ENCODE assay signal across 20 mouse cellular contexts in genomic region chr6:105688195-105688594, GRCm38 (mm10). TPM values are rescaled to one million over a fixed set of nuclear protein-coding genes. Genes with fewer than 3 reads are reported as not detected.
DNase-seq lines count a peak whose midpoint lies in the region; ATAC-seq and TF ChIP-seq lines count a peak whose summit lies in the region.
"Had no signal": no experiment of that assay in that cellular context is flagged by ENCODE, and none has a peak within 500 bp of the region (broad histone marks: within the 10 kb centered on the region; RNA-seq: fewer than 3 reads in every experiment).

No protein-coding gene starts in this region.

- H3K9ac ChIP-seq in forebrain, postnatal 0 days: no peak overlapping the region
- H3K9ac ChIP-seq in forebrain, embryonic 13.5 days: no peak overlapping the region
- H3K9ac ChIP-seq in midbrain, embryonic 14.5 days (replicated peaks; ENCODE audit: low read length): no peak overlapping the region
- no peak overlapping the region for H3K9ac ChIP-seq in midbrain, embryonic 16.5 days (ENCODE audit: low read depth, low read length)
- no peak overlapping the region for H3K9ac ChIP-seq in stomach, postnatal 0 days (ENCODE audit: low read length)
- H3K9ac ChIP-seq: heart, embryonic 13.5 days; hindbrain, embryonic 12.5 days had no signal

- no peak overlapping the region for H3K27ac ChIP-seq in forebrain, postnatal 0 days (ENCODE audit: low read depth, low read length)
- no peak overlapping the region for H3K27ac ChIP-seq in forebrain, embryonic 13.5 days
- H3K27ac ChIP-seq in layer of hippocampus, adult 2 months: no peak overlapping the region
- H3K27ac ChIP-seq in midbrain, embryonic 14.5 days (replicated peaks; ENCODE audit: low read depth, low read length): no peak overlapping the region
- H3K27ac ChIP-seq in midbrain, embryonic 16.5 days (ENCODE audit: low read length): no peak overlapping the region
- H3K27ac ChIP-seq in stomach, postnatal 0 days (replicated peaks): no peak overlapping the region
- H3K27ac ChIP-seq: embryonic facial prominence, embryonic 10.5 days; heart, embryonic 13.5 days; hindbrain, embryonic 12.5 days had no signal

- ATAC-seq in forebrain, postnatal 0 days: no peak
- no peak for ATAC-seq in forebrain, embryonic 13.5 days
- ATAC-seq in midbrain, embryonic 14.5 days (ENCODE audit: low FRiP score, low TSS enrichment): no peak
- ATAC-seq in midbrain, embryonic 16.5 days: no peak
- no peak for ATAC-seq in stomach, postnatal 0 days (ENCODE audit: low FRiP score, low TSS enrichment)
- ATAC-seq: forebrain, embryonic 14.5 days had no signal

- no peak overlapping the region for H3K4me2 ChIP-seq in forebrain, postnatal 0 days (ENCODE audit: low read depth)
- no peak overlapping the region for H3K4me2 ChIP-seq in forebrain, embryonic 13.5 days
- no peak overlapping the region for H3K4me2 ChIP-seq in midbrain, embryonic 14.5 days (ENCODE audit: low read length)
- no peak overlapping the region for H3K4me2 ChIP-seq in midbrain, embryonic 16.5 days (ENCODE audit: low read length)
- H3K4me2 ChIP-seq in stomach, postnatal 0 days (replicated peaks; ENCODE audit: low read depth): no peak overlapping the region
- H3K4me2 ChIP-seq: heart, embryonic 13.5 days; hindbrain, embryonic 12.5 days had no signal

- no peak for DNase-seq in forebrain, postnatal 0 days
- DNase-seq in layer of hippocampus, adult 2 months (ENCODE audit: low spot score in 2 of 2): no peak
- DNase-seq in layer of hippocampus, adult 8-10 months (ENCODE audit: low spot score in 2 of 2): no peak
- DNase-seq in midbrain, embryonic 14.5 days: peak; percentile 25
- no peak for DNase-seq in stomach, postnatal 0 days (ENCODE audit: low spot score)
- no peak for DNase-seq in cerebellum, adult 9-11 months
- DNase-seq: adrenal gland, adult 2 months; adrenal gland, postnatal 25 days; cerebellum, adult 11 months; cerebellum, postnatal 10 days; gastrocnemius, postnatal 36 days; heart, adult 11 months; heart, postnatal 4 days had no signal

- H3K4me3 ChIP-seq in forebrain, postnatal 0 days (ENCODE audit: low read depth, low read length): no peak overlapping the region
- no peak overlapping the region for H3K4me3 ChIP-seq in forebrain, embryonic 13.5 days
- no peak overlapping the region for H3K4me3 ChIP-seq in layer of hippocampus, adult 2 months
- no peak overlapping the region for H3K4me3 ChIP-seq in midbrain, embryonic 14.5 days (replicated peaks; ENCODE audit: low read depth, low read length)
- H3K4me3 ChIP-seq in midbrain, embryonic 16.5 days (ENCODE audit: low read depth, low read length): no peak overlapping the region
- H3K4me3 ChIP-seq in stomach, postnatal 0 days (ENCODE audit: low read depth, low read length): no peak overlapping the region
- H3K4me3 ChIP-seq: embryonic facial prominence, embryonic 10.5 days; heart, embryonic 13.5 days; hindbrain, embryonic 12.5 days had no signal

- no peak for TF ChIP-seq EP300 in stomach, postnatal 0 days (optimal IDR thresholded peaks at IDR 0.05)

- no peaks in the 10 kb centered on the region for H3K36me3 ChIP-seq in forebrain, postnatal 0 days (ENCODE audit: insufficient read depth)
- H3K36me3 ChIP-seq in forebrain, embryonic 13.5 days (ENCODE audit: poor library complexity, severe bottlenecking): no peaks in the 10 kb centered on the region
- H3K36me3 ChIP-seq in midbrain, embryonic 14.5 days (ENCODE audit: control insufficient read depth, insufficient read depth, low read length): no peaks in the 10 kb centered on the region
- no peaks in the 10 kb centered on the region for H3K36me3 ChIP-seq in midbrain, embryonic 16.5 days (ENCODE audit: control insufficient read depth, insufficient read depth, low read length)
- no peaks in the 10 kb centered on the region for H3K36me3 ChIP-seq in stomach, postnatal 0 days (ENCODE audit: control insufficient read depth, insufficient read depth, low read length)
- H3K36me3 ChIP-seq: embryonic facial prominence, embryonic 10.5 days; heart, embryonic 13.5 days; hindbrain, embryonic 12.5 days had no signal

- H3K27me3 ChIP-seq in forebrain, postnatal 0 days (ENCODE audit: insufficient read depth, low read length): no peaks in the 10 kb centered on the region
- H3K27me3 ChIP-seq in forebrain, embryonic 13.5 days: no peaks in the 10 kb centered on the region
- no peaks in the 10 kb centered on the region for H3K27me3 ChIP-seq in midbrain, embryonic 14.5 days (ENCODE audit: control insufficient read depth, insufficient read depth, low read length)
- no peaks in the 10 kb centered on the region for H3K27me3 ChIP-seq in midbrain, embryonic 16.5 days (ENCODE audit: control insufficient read depth, insufficient read depth, low read depth, low read length)
- no peaks in the 10 kb centered on the region for H3K27me3 ChIP-seq in stomach, postnatal 0 days (ENCODE audit: control insufficient read depth, insufficient read depth, low read length)
- H3K27me3 ChIP-seq: CH12.LX; heart, embryonic 13.5 days; hindbrain, embryonic 12.5 days had no signal

- peak; percentile 47; the same call in 1 of the 2 replicates for TF ChIP-seq CTCF in forebrain, postnatal 0 days (IDR thresholded peaks at IDR 0.05; ENCODE audit: low read depth)
- peak; percentile 68 for TF ChIP-seq CTCF in layer of hippocampus, adult 2 months (conservative IDR thresholded peaks at IDR 0.05)
- peak; percentile 40 for TF ChIP-seq CTCF in stomach, postnatal 0 days (IDR thresholded peaks at IDR 0.05; ENCODE audit: low read depth)

- no peaks in the 10 kb centered on the region for H3K4me1 ChIP-seq in forebrain, postnatal 0 days (ENCODE audit: insufficient read depth)
- no peaks in the 10 kb centered on the region for H3K4me1 ChIP-seq in forebrain, embryonic 13.5 days
- no peaks in the 10 kb centered on the region for H3K4me1 ChIP-seq in midbrain, embryonic 14.5 days (ENCODE audit: control insufficient read depth, insufficient read depth, low read length)
- no peaks in the 10 kb centered on the region for H3K4me1 ChIP-seq in midbrain, embryonic 16.5 days (ENCODE audit: control insufficient read depth, insufficient read depth, low read length)
- no peaks in the 10 kb centered on the region for H3K4me1 ChIP-seq in stomach, postnatal 0 days (replicated peaks; ENCODE audit: control insufficient read depth, insufficient read depth)
- H3K4me1 ChIP-seq: embryonic facial prominence, embryonic 10.5 days; heart, embryonic 13.5 days; hindbrain, embryonic 12.5 days had no signal

- H3K9me3 ChIP-seq in forebrain, postnatal 0 days (ENCODE audit: low read length): no peaks in the 10 kb centered on the region
- no peaks in the 10 kb centered on the region for H3K9me3 ChIP-seq in forebrain, embryonic 13.5 days (replicated peaks)
- no peaks in the 10 kb centered on the region for H3K9me3 ChIP-seq in midbrain, embryonic 14.5 days (ENCODE audit: control insufficient read depth, low read length)
- H3K9me3 ChIP-seq in midbrain, embryonic 16.5 days (replicated peaks; ENCODE audit: control insufficient read depth, low read length, poor library complexity, severe bottlenecking): no peaks in the 10 kb centered on the region
- H3K9me3 ChIP-seq in stomach, postnatal 0 days (ENCODE audit: control insufficient read depth, low read length): no peaks in the 10 kb centered on the region
- H3K9me3 ChIP-seq: embryonic facial prominence, embryonic 10.5 days; heart, embryonic 13.5 days; hindbrain, embryonic 12.5 days had no signal

RNA-seq across cellular contexts. Expression of gene Cntn4, which starts 10.7 kb away (rescaled TPM):
- total RNA-seq in forebrain, postnatal 0 days (2014; rRNA removed): 15.2 and 23.3 TPM in 2 replicates
- 9.1 and 13.9 TPM in 2 replicates for polyA plus RNA-seq in forebrain, postnatal 0 days (2015; fragmentation: Nextera tagmentation; extraction: Ambion mirVana)
- polyA plus RNA-seq in forebrain, embryonic 13.5 days (2015; fragmentation: Nextera tagmentation; extraction: Ambion mirVana): 3.0 and 4.4 TPM in 2 replicates
- total RNA-seq in layer of hippocampus, adult 2 months (2021): 10 to 100 TPM; 24.4 to 25.1 TPM
- 10 to 100 TPM; 32.7 to 40.1 (median 34.9) TPM for total RNA-seq in layer of hippocampus, adult 8-10 months (2022)
- polyA plus RNA-seq in midbrain, embryonic 14.5 days (2014; fragmentation: Nextera tagmentation; extraction: Ambion mirVana): 22.3 and 29.8 TPM in 2 replicates
- 31.3 and 36.7 TPM in 2 replicates for polyA plus RNA-seq in midbrain, embryonic 16.5 days (2015; fragmentation: Nextera tagmentation; extraction: Ambion mirVana)
- polyA plus RNA-seq in stomach, postnatal 0 days (2015; fragmentation: Nextera tagmentation; extraction: Ambion mirVana): 0.72 and 1.0 TPM in 2 replicates
- total RNA-seq: CH12.LX; gastrocnemius, postnatal 36 days; heart, postnatal 4 days had no signal
- polyA plus RNA-seq: adrenal gland, adult 2 months had no signal
